Mouse (Mus musculus) hindbrain, embryonic 13.5 days (tissue): Measurements from ENCODE around the gene Iars2. TPM values are rescaled to one million over a fixed set of nuclear protein-coding genes. Genes with fewer than 3 reads are reported as not detected.

Experiments used
- ATAC-seq: fragments of 200-750 bp; cut with Nextera tagmentation; 2 replicates; pipeline ENCODE4 v1.8.0; 2017; ENCODE audit warnings: moderate TSS enrichment; ENCODE audit not compliant: low FRiP score
- H3K27ac ChIP-seq: fragments of 300-500 bp; sonication (generic); 2 replicates; pipeline ENCODE4 v1.5.1; 2015; ENCODE audit warnings: inconsistent platforms, mild to moderate bottlenecking, moderate library complexity
- H3K27me3 ChIP-seq: fragments of 300-500 bp; sonication (generic); 2 replicates; pipeline ENCODE4 v1.6.1; 2015; ENCODE audit warnings: mild to moderate bottlenecking, inconsistent platforms
- H3K36me3 ChIP-seq: fragments of 300-500 bp; sonication (generic); 2 replicates; pipeline ENCODE4 v1.6.1; 2015; ENCODE audit warnings: mild to moderate bottlenecking, inconsistent platforms
- H3K4me1 ChIP-seq: fragments of 300-500 bp; sonication (generic); replicated peaks from 2 replicates; pipeline ENCODE4 v1.6.1; 2015; ENCODE audit warnings: inconsistent platforms
- H3K4me2 ChIP-seq: fragments of 300-500 bp; sonication (generic); 2 replicates; pipeline ENCODE4 v1.6.1; 2015; ENCODE audit warnings: inconsistent platforms, mild to moderate bottlenecking, moderate library complexity
- H3K4me3 ChIP-seq: fragments of 300-500 bp; sonication (generic); 2 replicates; pipeline ENCODE4 v1.5.1; 2015; ENCODE audit warnings: mild to moderate bottlenecking, inconsistent platforms
- H3K9ac ChIP-seq: fragments of 300-500 bp; sonication (generic); 2 replicates; pipeline ENCODE4 v1.6.1; 2015; ENCODE audit warnings: mild to moderate bottlenecking, inconsistent platforms
- H3K9me3 ChIP-seq: fragments of 300-500 bp; sonication (generic); 2 replicates; pipeline ENCODE4 v1.6.1; 2016; ENCODE audit warnings: inconsistent platforms
- WGBS: fragments of 180-500 bp; shearing (Covaris S2); methylation state at CpG from one replicate; pipeline ENCODE4 v1.1.7; 2015; 5-methylcytosine and 5-hydroxymethylcytosine counted together
- polyA plus RNA-seq: library from polyadenylated mRNA; unstranded; fragments of >200 nt; fragmentation: Nextera tagmentation; extraction: Ambion mirVana; gene quantifications from 2 replicates; pipeline ENCODE4 v1.2.1, GENCODE M21; 2015

Iars2 gene
- polyA plus RNA-seq, 1 experiment from 2014 or later, result 17.8 TPM

DNA sequence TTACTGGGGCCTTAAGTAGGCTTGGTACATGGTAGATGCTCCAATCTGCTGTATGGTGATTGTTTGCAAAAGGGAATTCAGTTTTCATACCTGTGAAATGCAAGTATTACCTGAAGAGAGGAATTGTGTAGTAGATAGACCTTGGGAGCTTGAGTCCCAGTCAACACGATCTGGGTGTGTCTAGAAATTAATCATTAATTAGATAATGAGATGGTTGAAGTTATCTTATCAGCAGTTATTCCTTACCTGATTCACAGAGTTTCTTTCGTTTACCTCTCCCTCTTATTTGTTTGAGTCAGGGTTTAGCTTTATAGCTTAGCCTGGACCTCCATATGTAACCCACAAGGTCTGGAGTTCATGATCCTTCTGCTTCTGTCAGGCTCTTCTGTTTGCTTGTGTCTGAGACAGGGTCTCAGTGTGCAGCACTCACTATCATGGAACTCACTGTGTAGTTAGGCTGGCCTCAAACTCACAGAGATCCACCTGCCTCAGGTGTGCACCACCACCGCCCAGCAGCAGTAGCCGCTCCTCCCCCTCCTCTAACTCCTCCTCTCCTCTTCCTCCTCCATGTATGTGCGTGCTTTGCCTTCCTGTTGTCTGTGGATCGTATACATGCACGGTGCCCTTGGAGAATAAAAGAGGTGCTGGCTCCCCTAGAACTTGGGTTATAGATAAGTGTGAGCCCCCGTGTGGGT lies 58.6 kb downstream of the Iars2 start:
- ATAC-seq, result no peak
- no peaks in the 10 kb centered on the region; the same call in 1 of the 2 replicates for H3K9me3 ChIP-seq
- no peak overlapping the region for H3K4me3 ChIP-seq
- no peaks in the 10 kb centered on the region for H3K4me1 ChIP-seq
- no peaks in the 10 kb centered on the region for H3K27me3 ChIP-seq
- peaks cover 84% of the 10 kb centered on the region for H3K36me3 ChIP-seq
- 94% methylated on average over 8 of the region's 8 CpGs for WGBS
- no peak overlapping the region for H3K4me2 ChIP-seq
- H3K27ac ChIP-seq, result no peak overlapping the region
- H3K9ac ChIP-seq, result no peak overlapping the region

DNA sequence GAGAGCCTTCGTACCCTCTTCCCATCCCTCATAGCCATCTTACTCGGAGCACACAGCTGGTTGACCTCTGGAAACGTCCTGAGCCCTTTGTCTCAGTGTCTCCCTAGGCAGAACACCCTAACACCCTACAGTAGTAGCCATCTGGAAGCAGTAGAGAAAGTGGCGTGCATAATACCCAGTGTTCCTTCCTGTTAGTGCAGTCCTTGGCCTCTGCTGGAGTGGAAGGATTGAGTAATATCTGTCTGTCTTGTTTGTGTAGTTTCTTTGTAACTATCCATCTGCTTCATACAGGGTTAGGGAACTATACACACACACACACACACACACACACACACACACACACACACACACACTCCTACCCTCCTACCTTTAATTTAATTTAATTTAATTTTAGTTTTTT lies 60.5 kb downstream of the Iars2 start:
- no peak for ATAC-seq
- H3K27ac ChIP-seq, result no peak overlapping the region
- no peaks in the 10 kb centered on the region for H3K4me1 ChIP-seq
- H3K36me3 ChIP-seq, result peaks cover 82% of the 10 kb centered on the region
- no peak overlapping the region for H3K4me3 ChIP-seq
- no peak overlapping the region for H3K4me2 ChIP-seq
- no peaks in the 10 kb centered on the region for H3K27me3 ChIP-seq
- H3K9ac ChIP-seq, result no peak overlapping the region
- H3K9me3 ChIP-seq, result no peaks in the 10 kb centered on the region; the same call in 1 of the 2 replicates
- WGBS, result 86% methylated on average over 4 of the region's 4 CpGs

DNA sequence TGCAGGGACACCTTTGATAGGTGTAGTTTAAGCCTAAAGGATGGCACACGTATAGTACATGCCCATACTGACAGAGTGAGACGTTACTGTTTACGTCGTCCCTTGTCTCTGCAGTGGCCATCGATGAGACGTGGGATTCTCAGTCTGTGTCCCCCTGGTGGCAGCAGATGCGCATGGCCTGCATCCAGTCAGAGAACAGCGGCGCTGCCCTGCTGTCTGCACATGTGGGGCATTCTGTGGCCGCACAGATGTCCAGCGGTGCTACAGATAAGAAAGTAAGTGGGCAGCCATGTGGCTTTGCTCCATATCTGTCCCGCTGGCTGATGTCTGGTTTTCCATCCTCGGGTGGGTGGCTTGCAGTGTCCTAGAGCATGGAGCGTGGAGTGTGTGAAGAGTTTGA lies 66.6 kb downstream of the Iars2 start:
- ATAC-seq, result no peak
- Histone ChIP-seq H3K4me1 (no peaks in the 10 kb centered on the region), H3K9me3 (no peaks in the 10 kb centered on the region), H3K27ac (no peak overlapping the region), H3K27me3 (no peaks in the 10 kb centered on the region), H3K9ac (no peak overlapping the region), H3K4me3 (no peak overlapping the region), H3K36me3 (peaks cover 86% of the 10 kb centered on the region), H3K4me2 (no peak overlapping the region)
- 54% methylated on average over 14 of the region's 14 CpGs for WGBS

DNA sequence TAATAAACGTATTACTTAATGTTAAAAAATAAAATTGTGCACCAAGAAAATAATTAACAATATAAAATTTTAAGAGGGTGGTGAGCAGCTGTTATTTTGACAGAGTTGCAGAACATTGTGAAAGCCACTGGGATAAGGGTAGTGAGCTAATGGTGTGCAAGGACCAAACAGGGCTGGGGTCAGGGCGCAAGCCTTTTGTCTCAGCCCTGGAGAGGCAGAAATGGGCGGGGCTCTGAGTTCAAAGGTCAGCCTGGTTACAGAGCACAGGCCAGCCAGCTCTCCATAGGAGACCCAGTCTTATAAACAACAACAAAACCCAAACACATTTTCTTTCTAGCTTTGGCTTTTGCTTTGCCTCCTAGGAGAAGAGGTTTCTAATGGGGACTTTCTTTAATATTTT lies 72.4 kb downstream of the Iars2 start:
- Histone ChIP-seq H3K36me3 (peaks cover 71% of the 10 kb centered on the region), H3K9me3 (no peaks in the 10 kb centered on the region), H3K4me2 (no peak overlapping the region), H3K27me3 (no peaks in the 10 kb centered on the region), H3K27ac (no peak overlapping the region), H3K4me1 (peaks cover 9% of the 10 kb centered on the region), H3K4me3 (no peak overlapping the region), H3K9ac (no peak overlapping the region)
- ATAC-seq, result no peak
- 25% methylated on average over 3 of the region's 3 CpGs for WGBS

DNA sequence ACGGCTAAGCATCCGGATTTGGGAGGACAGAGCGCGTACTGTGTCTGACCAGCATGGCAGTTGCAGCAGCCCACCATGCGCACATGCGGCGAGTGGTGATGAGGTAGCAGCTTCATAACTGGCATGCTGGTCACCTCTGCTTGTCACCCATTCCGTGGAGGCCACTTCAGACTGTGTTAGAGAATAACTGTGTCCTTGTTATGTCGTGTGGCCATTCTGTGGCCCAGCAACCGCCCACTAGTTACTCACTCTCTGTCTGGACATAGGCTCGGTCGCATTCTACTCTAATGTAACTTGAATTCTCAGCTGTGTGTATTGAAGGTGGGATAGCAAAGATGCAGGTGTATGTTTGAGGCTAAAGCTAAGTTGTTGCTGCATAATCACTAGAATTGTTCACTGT lies 73.9 kb downstream of the Iars2 start:
- H3K9ac ChIP-seq, result no peak overlapping the region
- no peak for ATAC-seq
- peaks cover 9% of the 10 kb centered on the region for H3K4me1 ChIP-seq
- no peaks in the 10 kb centered on the region for H3K9me3 ChIP-seq
- no peak overlapping the region for H3K4me3 ChIP-seq
- no peak overlapping the region for H3K27ac ChIP-seq
- peaks cover 70% of the 10 kb centered on the region for H3K36me3 ChIP-seq
- H3K4me2 ChIP-seq, result no peak overlapping the region
- no peaks in the 10 kb centered on the region for H3K27me3 ChIP-seq
- WGBS, result 91% methylated on average over 12 of the region's 12 CpGs

DNA sequence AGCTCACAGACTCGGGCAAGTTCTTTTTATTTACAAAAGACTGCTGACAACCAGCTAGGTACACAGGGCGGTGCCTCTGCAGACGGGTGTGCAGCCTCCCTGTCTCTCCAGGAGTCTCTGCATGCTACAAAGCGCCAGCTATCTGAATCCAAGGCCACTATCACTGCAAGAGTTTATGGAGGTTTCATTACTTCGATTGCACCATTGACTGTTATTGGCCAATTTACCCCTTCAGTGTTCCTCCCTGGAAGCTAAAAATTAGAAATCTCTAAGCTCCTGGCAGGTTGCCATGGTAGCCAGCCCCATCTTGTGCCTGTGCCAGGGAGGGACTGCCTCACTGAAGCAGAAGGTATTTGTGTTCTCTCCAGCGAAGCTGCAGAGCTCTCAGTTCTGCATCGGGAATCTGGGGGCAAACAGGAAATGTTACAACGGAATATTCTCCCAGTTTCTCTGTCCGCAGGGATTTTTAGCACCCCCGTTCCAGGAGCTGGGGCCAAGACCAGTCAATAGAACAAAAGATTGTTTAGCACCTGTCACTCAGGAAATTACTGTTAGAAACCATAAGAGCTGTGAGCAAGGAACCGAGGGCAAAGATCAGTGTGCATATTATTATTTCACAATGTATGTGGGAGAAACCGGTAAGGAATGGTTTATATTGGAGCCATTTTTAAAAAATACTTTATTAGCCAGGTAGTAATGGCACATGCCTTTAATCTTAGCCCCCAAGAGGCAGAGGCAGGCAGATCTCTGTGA lies 75.9 kb downstream of the Iars2 start:
- peaks cover 9% of the 10 kb centered on the region for H3K4me1 ChIP-seq
- H3K4me3 ChIP-seq, result no peak overlapping the region
- H3K4me2 ChIP-seq, result no peak overlapping the region
- no peaks in the 10 kb centered on the region for H3K27me3 ChIP-seq
- no peak for ATAC-seq
- no peak overlapping the region for H3K9ac ChIP-seq
- no peaks in the 10 kb centered on the region for H3K9me3 ChIP-seq
- WGBS, result 63% methylated on average over 12 of the region's 12 CpGs
- H3K27ac ChIP-seq, result peak overlapping the region; percentile 53
- peaks cover 72% of the 10 kb centered on the region for H3K36me3 ChIP-seq

DNA sequence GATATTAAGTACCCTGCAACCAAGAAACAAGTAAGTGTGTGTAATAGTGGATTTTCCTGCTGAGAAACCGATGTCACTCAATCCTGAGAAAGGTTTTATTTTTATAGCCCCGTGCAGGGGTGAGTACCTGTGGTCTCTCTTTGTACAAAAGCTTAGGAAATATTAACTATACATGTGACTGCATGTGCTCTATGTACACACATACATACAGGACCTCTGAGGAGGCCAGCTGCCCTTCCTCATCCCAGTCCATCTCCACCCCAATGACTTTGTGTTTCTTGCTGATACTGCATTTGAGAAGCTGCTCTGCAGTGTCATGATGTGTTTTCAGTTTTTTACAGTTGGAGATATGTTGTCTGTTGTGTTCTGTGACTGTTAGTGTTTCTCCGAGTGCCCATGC lies 76.8 kb downstream of the Iars2 start:
- Histone ChIP-seq H3K27ac (peak overlapping the region; percentile 53; the same call in 1 of the 2 replicates), H3K9ac (no peak overlapping the region), H3K36me3 (peaks cover 77% of the 10 kb centered on the region), H3K4me3 (no peak overlapping the region), H3K27me3 (no peaks in the 10 kb centered on the region), H3K9me3 (no peaks in the 10 kb centered on the region), H3K4me2 (no peak overlapping the region), H3K4me1 (peaks cover 9% of the 10 kb centered on the region)
- WGBS, result 90% methylated on average over 3 of the region's 3 CpGs
- no peak for ATAC-seq

DNA sequence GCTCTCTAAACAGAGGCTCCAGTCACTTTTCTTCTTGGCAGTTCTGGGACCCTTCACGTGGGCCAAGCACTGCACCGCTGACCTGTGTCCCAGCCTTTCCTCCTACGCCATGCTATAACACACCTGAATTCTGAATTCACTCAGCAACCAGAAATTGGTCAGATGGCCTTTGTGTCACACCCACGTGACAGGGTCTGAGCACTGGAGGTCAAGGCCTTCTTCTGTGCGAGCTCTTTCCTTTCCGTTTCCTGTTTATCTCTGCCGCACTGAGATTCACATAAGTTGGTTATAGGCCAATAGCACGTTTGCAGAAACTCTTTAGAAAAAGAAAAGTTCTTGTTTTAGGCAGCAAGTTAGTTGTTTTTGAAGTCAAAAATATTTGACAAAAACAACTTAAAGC lies 80.5 kb downstream of the Iars2 start:
- Histone ChIP-seq H3K27ac (no peak overlapping the region), H3K4me3 (no peak overlapping the region), H3K36me3 (peaks cover 86% of the 10 kb centered on the region), H3K4me2 (no peak overlapping the region), H3K9me3 (no peaks in the 10 kb centered on the region), H3K9ac (no peak overlapping the region), H3K27me3 (no peaks in the 10 kb centered on the region), H3K4me1 (peaks cover 9% of the 10 kb centered on the region)
- 86% methylated on average over 8 of the region's 8 CpGs for WGBS
- ATAC-seq, result no peak

DNA sequence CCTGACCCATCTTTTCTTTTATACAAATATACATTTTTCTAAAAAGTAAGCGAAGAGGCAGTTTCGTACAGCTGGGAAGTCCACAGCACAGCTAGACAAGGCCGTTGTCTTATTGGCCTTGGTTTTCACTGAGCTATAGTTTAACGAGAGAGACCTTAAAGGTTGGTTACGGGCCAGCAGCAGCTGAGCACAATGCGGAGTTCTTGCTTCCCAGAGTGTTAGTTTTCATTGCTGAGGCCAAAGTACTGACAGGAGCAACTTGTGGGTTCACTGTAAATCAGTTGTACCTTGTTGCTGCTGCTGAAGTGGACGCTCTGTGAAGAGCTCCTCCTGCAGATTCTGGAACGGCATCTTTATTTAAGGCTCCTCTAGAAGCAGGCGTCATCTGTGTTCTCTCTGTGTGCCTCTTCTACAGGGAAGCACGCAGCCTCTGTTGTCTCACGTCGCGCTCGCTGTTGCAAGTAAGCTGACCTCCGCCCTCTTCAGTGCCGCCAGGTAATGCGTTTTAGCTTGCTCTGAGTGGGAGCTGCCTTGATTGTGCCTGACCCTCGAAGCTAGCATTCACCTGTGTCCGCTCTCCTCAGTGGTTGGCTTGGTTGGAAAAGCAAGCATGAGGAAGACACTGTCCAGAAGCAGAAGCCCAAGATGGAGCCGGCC lies 81.6 kb downstream of the Iars2 start:
- Histone ChIP-seq H3K4me1 (peaks cover 1% of the 10 kb centered on the region; the same call in 1 of the 2 replicates), H3K4me2 (no peak overlapping the region), H3K27ac (no peak overlapping the region), H3K36me3 (peaks cover 85% of the 10 kb centered on the region), H3K27me3 (no peaks in the 10 kb centered on the region), H3K9ac (no peak overlapping the region), H3K4me3 (no peak overlapping the region), H3K9me3 (no peaks in the 10 kb centered on the region)
- 94% methylated on average over 20 of the region's 20 CpGs for WGBS
- no peak for ATAC-seq

DNA sequence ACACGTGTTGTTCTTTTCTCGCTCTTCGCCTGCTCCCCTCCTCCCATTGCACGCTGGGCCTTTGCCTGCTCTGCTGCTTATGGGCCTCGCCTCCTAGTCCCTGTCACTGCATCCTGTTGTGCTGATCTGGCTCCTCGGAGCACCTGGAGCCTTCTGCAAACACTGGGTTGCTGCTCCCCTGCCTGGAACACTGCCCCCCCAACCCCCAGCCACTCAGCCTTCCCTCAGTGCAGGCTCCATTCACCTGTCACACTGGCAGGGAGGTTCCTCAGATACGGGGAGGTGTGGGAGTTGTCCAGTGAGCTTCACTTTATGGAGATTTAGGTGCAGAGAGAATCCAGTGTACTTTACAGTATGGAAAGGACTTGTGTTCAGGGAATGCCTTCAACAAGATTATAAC lies 83.7 kb downstream of the Iars2 start:
- 86% methylated on average over 7 of the region's 7 CpGs for WGBS
- no peak for ATAC-seq
- H3K9me3 ChIP-seq, result no peaks in the 10 kb centered on the region
- no peaks in the 10 kb centered on the region for H3K4me1 ChIP-seq
- peaks cover 85% of the 10 kb centered on the region for H3K36me3 ChIP-seq
- no peak overlapping the region for H3K27ac ChIP-seq
- no peak overlapping the region for H3K4me3 ChIP-seq
- H3K27me3 ChIP-seq, result no peaks in the 10 kb centered on the region
- H3K4me2 ChIP-seq, result no peak overlapping the region
- H3K9ac ChIP-seq, result no peak overlapping the region

DNA sequence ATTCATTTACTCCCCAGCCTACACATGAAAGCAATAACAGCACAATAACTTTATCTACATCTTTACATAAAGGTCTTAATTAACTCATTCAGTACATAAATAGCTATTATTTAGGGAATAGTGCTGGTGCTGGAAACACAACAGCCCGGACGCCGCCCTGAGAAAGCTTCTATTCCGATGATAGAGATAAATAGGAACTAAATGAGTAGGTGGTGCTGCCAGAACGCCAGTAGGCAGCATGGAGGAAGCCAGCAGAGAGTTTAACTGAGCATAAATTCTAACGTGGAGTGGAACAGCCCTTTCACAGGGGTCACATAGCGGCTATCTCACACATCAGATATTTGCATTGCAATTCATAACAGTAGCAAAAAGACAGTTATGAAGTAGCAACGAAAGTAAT lies 86.2 kb downstream of the Iars2 start:
- no peaks in the 10 kb centered on the region for H3K4me1 ChIP-seq
- H3K27me3 ChIP-seq, result no peaks in the 10 kb centered on the region
- no peak overlapping the region for H3K9ac ChIP-seq
- peaks cover 82% of the 10 kb centered on the region for H3K36me3 ChIP-seq
- no peak overlapping the region for H3K4me2 ChIP-seq
- no peaks in the 10 kb centered on the region for H3K9me3 ChIP-seq
- WGBS, result 77% methylated on average over 8 of the region's 8 CpGs
- no peak overlapping the region for H3K4me3 ChIP-seq
- no peak for ATAC-seq
- no peak overlapping the region for H3K27ac ChIP-seq

DNA sequence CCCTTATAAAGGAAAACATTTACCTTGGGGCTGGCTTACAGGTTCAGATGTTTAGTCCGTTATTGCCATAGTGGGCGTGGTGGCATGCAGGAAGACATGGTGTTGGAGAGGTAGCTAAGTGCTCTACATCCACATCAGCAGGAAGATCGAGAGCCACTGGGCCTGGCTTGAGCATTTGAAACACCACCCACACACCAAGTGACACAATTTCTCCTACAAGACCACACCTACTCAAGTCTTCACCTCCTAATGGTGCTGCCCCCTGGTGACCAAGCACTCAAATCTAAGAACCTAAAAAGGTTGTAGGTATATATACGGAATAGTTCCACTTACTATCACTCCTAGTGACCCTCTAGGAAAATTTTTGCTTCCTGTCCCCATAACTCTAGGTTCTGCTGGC lies 92.7 kb downstream of the Iars2 start:
- H3K9me3 ChIP-seq, result no peaks in the 10 kb centered on the region
- ATAC-seq, result no peak
- peaks cover 61% of the 10 kb centered on the region for H3K36me3 ChIP-seq
- 87% methylated on average over 4 of the region's 4 CpGs for WGBS
- no peak overlapping the region for H3K27ac ChIP-seq
- no peaks in the 10 kb centered on the region for H3K27me3 ChIP-seq
- H3K9ac ChIP-seq, result no peak overlapping the region
- no peaks in the 10 kb centered on the region for H3K4me1 ChIP-seq
- H3K4me3 ChIP-seq, result no peak overlapping the region
- H3K4me2 ChIP-seq, result no peak overlapping the region
